Mouse (Mus musculus): ENCODE measurements around the gene Txndc5. TPM values are rescaled to one million over a fixed set of nuclear protein-coding genes. Genes with fewer than 3 reads are reported as not detected.

Txndc5 gene
- total RNA-seq, 4 experiments from 2014 or later, result 31.4 to 37.3 (median 34.8) TPM

DNA sequence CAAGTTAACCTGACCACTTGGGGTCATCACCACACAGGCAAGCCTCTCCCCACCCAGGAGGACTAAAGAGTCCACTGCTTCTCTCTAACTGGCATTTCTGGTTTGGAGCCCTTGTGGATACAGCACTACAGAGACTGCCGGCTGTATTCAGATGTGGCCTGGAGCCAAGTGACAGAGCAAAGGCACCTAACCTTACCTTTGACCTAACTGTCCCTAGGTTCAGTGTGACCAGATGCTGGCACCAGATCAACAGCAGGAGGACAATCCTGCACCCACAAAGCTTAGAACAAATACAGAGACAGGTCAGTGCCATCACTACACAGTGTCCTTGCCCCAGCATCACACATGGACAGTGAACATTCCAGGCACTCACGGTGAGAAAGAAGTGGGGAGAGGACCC, 2.5 kb downstream of the Txndc5 start:
- no peak for DNase-seq (ENCODE audit: low spot score)

DNA sequence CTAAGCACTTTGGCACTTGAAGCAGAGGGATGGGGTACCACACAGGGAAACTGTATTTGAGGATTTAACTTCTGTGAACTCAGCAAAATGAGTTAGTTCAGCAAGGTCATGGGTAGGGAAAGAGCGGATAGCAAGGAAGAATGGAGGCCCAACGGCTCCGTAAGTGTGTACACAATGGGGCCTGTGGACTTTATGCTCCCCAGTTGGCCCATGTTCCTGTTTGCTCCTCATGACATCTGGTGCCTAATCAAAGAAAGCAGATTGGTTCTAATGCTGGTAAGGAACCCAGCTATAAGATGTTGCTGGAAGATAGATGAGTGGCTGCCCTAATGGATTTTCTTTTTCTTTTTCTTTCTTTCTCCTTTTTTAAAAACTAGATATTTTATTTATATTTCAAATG, 3.4 kb downstream of the Txndc5 start:
- DNase-seq (ENCODE audit: low spot score), result no peak

DNA sequence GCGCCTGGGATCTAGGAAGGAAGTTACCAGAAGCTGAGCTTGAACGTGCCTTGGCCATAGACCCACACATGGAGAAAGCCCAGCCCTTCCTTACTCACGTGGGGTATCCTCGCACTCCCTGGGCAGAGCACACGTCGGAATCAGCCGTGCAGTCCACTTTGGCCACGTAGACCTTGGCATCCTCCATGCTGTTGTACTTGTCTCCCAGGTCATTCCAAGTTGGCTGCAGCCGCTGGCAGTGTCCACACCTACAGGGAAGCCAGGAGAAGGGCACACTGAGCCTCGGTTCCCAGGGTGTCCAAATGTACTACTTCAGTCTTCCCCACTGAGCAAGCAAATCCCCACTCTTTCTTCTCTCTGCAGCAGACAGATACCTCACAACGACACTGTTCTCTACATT, 5.4 kb downstream of the Txndc5 start:
- no peak for DNase-seq (ENCODE audit: low spot score)

DNA sequence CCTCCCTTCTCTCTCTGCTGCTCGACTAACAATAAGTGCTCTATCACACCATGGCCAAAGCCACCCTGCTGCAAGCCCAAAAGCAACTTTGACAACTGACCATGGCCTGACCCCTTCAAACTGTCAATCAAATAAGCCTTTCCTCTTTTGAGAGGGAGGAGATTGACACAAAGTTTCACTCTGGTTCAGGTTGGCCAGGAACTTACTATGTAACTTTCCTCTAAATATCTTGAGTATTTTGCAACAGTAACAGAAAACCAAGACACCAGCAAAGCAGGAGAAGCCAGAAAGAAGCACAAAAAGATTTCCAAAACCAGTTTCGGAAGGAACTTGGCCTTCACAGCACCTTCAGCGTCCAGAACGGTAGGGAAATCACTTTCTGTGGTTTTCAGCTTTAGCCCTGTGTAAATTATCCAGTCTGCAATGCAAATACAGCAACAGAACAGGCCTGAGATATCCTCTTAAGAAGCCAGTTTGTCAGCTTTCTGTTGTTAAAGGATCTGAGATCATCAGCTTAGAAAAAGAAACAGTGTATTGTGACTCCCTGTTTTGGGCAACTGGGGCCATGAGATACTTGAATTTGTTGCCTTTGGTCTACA, 6.5 kb downstream of the Txndc5 start:
- DNase-seq (ENCODE audit: low spot score), result no peak

DNA sequence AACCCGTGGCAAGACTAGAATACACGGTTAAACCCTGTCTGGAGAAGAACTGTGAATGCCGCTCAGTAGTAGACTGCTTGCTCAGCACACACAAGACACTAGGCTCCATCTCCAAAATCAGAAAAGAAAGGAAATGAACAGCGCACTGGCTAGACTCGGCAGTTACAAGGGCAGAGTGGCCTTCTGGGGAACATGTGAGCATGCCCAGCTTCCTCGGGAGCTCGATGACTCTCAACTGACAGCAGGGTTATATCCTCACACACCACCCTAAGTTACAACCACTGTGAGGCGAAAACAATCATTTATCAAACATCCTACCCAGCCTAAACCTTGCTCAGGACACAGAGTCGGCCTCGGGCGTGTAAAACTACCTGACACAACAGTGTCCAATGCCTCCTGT, 8.3 kb downstream of the Txndc5 start:
- DNase-seq (ENCODE audit: low spot score), result no peak

DNA sequence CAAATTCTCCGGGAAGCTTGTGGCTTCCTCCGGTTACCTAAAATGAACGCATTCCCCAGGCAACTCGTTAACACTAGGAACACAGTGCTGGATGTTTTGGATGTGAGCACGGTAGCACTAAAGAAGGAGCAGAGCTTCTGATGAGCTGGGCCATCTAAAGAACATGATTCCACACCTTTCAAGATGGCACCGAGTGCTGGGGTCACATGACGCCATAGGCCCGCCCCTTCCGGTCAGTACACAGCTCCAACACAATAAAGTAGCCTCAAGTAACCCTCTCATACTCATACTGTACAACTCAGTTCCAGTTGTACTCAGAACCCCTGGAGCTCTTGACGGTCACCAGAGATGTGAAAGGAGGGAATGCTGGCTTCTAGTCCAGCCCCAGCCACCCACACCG, 12.0 kb downstream of the Txndc5 start:
- no peak for DNase-seq (ENCODE audit: low spot score)

DNA sequence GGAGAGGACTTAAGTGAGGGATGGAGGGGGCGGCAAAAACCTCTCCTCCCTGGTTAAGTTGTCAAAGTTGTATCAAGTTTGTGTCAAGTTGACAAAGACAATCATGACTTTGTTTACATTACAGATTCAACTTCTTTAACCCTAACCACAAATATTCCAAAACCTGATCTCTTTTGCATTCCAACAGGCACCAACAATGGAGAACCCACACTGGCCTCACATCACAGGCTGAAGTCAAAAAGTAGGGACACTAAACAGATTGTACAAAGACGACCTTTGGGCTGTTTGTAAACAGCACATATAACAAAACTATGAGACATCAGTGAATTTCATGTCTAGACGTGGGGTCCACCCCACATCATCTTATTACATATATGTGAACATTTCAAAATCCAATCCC, 12.8 kb downstream of the Txndc5 start:
- DNase-seq (ENCODE audit: low spot score), result no peak

DNA sequence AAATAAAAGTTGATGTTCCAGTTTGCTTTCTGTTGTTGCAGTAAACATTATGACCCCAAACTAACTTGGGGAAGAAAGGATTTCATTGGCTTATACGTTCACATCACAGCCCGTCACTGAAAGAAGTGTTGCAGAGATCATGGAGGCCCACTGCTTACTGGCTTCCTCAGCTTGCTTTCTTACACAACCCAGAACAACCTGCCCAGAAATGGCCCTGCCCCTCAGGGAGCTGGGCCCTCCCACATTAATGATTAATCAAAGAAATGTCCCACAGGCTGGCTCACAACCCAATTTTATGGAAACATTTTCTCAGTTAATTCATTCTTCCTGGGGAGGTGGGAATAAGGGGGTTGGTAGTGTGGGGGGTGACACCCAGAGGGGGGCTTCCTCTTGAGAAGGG, 13.2 kb downstream of the Txndc5 start:
- DNase-seq (ENCODE audit: low spot score), result no peak

DNA sequence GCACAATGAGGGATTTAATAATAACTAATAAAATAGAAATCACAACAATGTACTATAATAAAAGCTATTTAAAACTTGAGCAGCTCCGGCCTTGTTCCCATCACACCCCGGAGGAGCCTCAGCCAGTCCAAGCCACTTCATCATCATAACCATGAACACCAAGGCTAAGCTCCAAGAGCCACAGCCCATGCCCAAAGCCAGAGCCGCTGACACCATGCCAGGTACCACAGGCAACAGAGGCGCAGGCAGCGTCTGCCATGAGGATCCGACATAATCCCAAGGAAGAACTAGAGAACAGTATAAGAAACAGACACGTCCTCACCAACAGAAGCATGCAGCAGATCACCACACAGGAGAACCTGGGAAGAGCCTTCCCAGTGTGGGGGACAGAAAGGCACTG, 14.7 kb downstream of the Txndc5 start:
- DNase-seq (ENCODE audit: low spot score), result no peak

DNA sequence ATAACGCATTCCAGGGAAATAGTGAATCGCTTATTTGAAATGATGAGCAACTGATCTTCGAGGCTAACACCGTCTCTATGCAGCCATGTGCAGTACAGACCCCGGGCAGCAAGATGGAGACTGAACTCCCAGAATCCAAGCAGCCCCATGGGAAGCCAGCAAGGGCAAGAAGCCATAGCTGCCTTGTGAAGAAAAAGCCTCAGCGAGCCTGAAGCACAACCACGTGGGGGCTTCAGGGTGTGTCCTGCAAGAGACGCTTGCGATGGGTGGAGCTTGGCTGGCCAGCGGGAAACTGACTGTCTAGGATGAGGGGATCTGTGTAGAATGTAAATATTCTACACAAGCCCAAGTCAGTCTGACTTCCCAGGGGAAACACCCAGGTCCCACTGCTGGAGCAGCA, 16.6 kb downstream of the Txndc5 start:
- DNase-seq (ENCODE audit: low spot score), result no peak

DNA sequence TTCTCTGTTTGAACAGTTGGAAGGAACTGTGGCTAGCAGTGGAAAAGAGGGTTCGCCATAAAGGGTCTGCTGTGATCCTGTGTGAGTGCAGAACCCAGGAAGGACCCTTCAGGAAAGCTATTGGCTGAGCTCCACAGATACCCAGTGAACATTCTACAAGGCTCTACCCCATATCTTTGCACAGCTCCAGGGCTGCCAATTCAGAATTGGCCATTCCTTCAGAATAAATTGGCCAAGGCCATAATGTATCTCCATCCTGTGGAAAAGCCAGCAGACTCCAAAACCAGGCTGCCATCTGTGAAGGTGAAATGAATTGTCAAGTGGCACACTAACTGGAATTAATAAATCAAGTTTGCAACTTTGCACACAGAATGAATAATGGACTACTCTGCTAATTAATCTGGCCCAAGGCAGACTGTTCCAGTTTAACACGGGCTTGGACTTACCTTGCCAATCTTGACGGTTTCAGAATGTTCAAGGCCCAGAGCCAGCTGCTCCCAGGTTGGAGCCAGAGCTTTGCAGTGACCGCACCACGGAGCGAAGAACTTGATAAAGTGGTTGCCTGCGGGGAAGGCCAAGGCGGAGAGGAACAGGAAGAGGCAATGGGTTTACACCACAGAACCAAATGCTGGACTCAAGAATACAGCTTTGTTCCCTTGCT, 18.8 kb downstream of the Txndc5 start:
- DNase-seq (ENCODE audit: low spot score), result peak; percentile 47

DNA sequence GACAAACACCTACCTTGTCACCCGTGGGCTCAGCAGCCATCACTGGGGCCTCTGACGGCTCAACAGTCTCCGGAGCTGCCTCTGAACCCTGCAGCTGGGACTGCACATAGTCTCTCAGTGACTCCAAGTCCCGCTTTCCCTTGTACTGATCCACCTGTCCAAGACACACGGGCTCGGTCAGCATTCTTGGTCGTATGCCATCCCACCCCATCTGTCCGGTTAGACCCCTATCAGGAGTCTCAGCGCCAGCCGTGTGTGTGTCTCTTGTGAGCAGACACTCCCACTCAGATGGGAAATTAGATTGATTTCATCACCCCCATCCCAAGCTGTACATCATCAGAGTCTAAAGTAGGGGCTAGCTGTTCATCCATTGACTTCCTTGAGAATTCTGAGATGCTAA, 21.7 kb downstream of the Txndc5 start:
- no peak for DNase-seq (ENCODE audit: low spot score)

DNA sequence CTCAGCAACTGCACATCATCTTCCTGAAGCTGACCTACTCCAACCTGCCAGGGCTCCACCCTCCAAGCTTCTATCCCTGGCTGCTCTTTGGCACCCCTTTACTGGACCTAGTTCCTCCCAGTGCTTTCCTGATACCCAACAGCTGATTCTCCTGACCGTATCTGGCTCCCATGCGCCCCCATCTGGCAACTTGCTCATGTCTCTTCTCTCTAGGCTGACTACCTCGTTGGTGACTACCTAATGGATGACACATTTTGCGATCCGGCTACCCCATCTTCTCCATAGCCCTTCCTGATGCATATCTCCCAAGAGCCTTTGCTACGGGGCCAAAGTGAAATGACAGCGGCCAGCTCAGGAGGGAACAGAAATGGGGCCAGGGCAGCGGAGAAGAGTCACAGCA, 22.3 kb downstream of the Txndc5 start:
- DNase-seq (ENCODE audit: low spot score), result peak; percentile 37

DNA sequence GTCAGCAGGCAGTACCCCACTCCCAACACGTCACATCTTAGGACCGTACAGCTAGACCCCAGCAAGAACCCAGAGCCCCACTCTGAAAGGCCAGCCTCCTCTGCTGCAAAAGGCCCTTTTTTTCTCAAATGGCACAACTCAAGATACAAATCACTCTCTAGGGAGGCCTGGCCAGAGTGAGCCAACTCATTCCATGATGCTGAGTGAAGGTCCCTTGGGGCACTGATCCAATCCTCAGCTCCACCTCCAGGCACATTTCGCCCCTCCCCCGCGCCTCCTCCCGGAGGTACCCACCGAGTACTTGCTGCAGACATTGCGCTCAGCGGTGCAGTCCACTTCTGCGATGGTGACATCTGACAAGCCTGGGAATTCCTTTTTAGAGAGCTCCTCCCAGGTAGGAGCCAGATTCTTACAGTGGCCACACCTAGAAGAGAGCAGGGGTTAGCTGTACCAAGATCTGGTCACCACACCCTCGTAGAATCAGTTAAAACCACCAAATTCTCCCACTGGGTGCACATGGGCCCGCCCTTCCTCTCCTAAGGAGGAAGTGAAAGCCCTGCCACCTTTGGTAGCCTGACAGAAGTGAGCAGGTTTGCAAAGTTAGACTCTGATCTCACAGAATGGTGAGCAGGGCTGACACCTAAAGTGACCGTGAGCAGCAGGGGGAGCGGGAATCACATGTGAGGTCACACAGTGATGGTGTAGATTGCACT, 25.3 kb downstream of the Txndc5 start:
- no peak for DNase-seq (ENCODE audit: low spot score)

DNA sequence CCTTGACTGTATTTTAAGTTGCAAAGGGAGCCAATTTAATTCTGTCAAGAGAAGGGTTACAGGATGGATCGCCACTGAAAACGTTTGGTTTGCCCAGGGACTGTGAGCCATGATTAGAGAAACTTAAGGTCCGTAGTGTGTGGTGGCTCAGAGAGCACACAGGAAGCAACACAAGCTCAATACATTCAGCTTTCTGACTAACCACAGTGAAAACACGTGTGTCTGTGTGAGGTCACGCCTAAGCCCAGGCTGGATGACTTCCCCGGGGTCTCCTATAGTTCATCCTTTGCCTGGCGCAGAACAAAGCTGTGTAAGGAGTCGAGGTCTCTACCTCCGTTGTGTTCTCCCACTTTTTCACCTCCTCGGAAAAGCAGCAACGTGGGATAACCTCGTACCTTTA, 27.3 kb downstream of the Txndc5 start:
- no peak for DNase-seq (ENCODE audit: low spot score)

DNA sequence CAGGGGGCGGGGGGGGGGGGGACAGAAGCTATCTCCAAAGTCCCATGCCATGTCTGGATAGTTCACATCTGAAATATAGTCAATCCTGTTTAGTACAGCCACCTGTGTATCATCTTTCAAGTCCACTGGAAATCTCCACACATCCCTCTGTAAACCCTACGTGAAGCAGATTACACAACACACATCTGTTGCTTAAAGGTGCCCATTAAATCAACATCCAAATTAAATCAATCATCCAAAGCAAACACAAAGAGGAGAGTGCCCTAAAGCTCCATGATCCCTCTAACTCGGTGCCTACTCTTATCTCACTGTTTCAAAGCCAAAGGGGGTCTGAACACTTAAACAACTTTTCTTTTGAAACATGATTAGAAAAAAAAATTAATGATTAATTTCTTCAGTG, 31.9 kb downstream of the Txndc5 start:
- DNase-seq (ENCODE audit: low spot score), result no peak

DNA sequence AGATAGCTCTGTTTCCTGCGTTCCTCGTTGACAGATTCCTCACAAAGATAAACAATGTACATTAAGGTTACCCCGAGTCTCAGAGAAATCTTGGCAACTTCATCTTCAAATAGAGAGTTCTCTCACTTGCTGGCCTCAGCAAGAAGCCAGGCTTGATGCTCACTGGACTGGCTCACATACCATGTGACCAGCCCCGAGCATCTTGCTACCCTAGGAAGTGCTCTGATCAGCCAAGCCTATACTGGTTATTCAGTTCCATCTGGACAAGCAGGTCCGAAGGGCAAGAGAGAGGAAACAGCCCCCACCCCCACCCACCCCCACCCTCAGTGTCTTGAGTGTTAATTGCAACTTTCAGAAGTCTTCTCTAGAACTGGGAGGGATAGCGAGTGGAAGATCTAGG, 41.9 kb downstream of the Txndc5 start:
- no peak for DNase-seq (ENCODE audit: low spot score)

DNA sequence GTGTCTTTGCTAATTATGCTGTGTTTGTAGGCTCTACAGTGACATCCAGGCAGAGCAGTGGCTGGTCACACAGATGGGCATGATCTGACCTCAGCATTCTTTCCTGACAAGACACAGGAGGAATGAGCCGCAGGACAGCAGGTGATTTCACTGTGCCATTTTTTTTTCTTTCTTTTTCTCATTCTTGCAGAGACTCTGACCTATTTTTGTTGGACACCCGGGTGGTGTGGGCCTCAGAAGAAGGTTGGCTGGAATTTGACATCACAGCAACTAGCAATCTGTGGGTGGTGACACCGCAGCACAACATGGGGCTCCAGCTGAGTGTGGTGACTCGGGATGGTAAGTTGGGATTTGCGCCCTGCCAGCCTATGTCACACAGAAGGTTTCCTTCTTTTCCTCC, 43.9 kb downstream of the Txndc5 start:
- no peak for DNase-seq (ENCODE audit: low spot score)

DNA sequence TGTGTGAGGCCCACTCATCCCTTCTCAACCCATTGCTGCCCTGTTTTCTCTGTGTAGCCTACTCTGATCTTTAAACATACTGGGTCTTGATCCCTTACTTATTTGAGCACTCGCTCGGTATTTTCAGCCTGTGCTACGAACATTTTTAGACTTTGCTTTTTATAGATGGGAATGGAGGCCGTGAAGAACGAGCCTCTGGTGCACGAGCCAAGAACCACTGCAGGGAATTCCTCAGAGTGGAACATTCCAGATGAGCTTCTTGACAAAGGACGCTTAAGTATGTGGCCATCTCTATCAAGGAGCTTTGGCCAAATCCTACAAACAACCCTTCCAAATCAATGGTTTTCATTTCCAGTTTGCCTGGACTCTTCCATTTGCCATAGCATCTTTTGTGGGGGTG, 47.6 kb downstream of the Txndc5 start:
- peak; percentile 19 for DNase-seq (ENCODE audit: low spot score)

DNA sequence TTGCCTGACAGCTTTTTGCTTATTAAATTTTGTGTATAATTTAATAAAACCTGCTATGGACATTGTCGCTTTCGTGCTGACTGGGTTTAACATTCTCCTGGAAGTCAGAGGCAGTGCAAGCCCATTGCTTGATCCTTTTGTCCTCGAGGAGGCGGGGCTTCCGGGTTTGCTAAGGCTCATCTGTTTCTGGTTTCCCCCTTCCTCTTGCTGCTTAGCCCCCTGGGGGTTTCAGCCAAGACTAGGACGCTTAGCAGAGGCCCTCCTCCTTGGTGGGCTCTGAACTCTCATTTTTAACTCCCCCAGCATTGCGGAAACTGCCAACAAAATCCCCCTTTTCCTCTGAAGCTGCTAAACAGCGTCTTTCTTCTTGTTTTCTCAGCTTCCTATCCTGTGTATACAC, 51.7 kb downstream of the Txndc5 start:
- DNase-seq (ENCODE audit: low spot score), result no peak

DNA sequence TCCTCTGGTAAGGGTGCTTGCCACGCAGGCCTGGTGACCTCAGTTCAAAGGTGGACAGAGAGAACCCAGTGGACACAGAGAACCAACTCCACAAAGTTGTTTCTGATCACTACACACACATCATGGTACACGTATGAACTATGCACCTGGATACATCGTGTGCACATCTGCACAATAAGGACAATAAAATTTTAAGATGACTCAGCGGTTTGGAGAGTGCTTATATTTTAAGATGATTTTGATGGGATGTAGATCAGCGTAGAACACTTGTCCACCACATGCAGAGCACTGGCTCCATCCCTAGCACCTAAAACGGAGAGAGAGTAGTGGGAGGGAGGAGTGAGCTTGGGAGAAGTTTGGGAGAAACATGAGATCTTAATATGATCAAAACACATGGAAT, 55.1 kb downstream of the Txndc5 start:
- no peak for DNase-seq (ENCODE audit: low spot score)

DNA sequence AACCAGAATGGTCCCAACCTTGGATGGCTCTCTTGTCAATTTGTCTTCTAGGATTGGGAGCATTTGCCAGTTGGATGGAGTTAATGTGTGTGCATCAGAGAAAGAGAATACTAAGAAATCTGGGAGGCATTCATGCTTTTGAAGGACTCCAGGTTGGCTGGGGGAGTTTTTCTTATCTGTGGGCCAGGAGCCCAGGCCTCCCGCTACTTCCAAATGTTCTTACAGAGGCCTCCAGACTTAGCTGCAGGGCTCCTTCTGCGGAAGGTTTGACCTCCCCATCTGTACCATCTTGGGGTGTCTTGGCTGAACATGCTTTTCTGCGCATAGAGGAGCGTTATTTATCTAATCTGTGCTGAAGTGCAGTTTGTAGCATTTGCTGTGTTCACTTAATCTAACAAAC, 56.0 kb downstream of the Txndc5 start:
- DNase-seq (ENCODE audit: low spot score), result no peak

DNA sequence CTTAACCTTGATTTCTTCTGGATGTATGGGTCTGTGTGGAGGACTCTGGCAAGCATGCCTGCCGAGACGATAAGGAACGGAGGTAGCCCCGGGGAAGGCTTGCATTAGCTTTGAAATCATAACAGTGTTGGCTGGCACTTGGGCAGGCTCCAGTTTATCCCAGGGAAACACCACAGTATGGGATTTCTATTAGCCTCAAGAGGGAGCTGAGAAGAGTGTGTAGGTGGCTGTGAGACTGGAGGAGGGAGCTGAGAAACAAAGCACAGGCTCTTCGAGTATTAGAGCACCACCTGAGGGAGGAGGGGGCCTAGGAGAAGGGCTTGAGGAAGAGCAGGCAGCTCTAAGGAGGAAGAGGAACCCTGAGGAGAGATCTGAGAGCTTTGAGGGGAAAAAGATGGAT, 57.7 kb downstream of the Txndc5 start:
- DNase-seq (ENCODE audit: low spot score), result no peak

All from heart, adult 8-10 months (tissue).